Mouse (Mus musculus) cerebellum, postnatal 25 days (tissue): ENCODE measurements around the gene Cebpz.

ENCODE experiments used
- DNase-seq, 2 experiments: peaks; one replicate each; pipeline ENCODE4 v3.0.0; 2021; ENCODE audit warnings: mixed read lengths in 2 of 2

Gene Cebpz

GRCm38 (mm10) chr17:78895394-78895793 is 41.5 kb downstream of the Cebpz start:
- peak in 1 of 2 experiments; percentile 34 for DNase-seq

GRCm38 (mm10) chr17:78894991-78895390 is 41.9 kb downstream of the Cebpz start:
- no peak for DNase-seq

- DNase-seq: no peak
Observed at GRCm38 (mm10) chr17:78891020-78891419, 45.8 kb downstream of the Cebpz start.

DNA sequence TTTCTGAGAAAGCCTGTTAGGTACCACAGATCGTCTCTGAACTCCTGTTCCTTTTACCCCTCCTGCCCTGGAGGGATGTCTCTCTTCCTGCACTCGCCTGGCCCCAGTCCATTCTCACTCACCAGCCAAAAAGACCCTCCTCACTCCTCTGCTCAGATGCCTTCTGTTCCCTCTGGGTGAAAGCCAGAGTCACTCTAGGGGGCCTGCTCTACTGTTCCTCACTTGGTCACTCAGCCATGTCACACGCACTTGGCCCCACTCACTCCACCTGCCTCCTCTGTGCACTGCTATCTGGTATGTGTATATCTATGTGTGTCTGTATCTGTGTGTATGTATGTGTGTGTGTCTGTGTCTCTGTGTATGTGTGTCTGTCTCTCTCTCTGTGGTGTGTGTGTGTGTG is 47.7 kb downstream of the Cebpz start:
- peak; percentile 61 to 72 for DNase-seq

- DNase-seq: peak; percentile 38 to 43
Observed at GRCm38 (mm10) chr17:78888554-78888953, 48.3 kb downstream of the Cebpz start.

DNA sequence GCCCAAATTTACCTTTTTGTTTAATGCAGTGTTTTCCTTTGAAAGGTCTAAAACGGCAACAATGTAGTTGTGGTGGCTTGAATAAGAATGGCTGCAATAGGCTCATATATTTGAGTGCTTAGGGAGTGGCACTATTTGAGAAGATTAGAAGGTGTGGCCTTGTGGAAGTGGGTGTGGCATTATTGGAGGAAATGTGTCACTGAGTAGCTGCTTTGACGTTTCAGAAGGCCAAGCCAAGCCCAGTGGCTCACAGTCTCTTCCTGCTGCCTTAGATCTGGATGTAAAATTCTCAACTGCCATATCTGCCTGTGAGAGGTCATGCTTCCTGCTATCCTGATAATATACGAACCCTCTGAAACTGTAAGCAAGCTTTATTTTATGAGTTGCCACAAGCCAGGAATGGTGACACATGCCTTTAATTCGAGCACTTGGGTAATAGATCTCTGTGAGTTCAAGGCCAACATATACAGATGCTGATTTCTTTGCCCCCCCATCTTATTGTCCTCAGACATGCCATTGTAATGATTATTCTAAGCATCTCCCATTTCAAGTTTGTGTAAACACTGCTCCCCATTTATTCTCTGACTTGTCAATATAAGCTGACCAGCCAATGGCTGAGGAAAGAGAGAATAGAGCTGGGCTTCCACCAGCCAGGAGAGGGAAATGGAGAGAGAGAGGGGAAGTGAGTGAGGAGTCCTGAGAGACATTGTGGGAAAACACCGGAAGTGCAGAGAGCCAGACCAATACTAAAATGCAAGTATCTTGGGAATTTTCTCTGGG is 51.4 kb downstream of the Cebpz start:
- DNase-seq: no peak

DNA sequence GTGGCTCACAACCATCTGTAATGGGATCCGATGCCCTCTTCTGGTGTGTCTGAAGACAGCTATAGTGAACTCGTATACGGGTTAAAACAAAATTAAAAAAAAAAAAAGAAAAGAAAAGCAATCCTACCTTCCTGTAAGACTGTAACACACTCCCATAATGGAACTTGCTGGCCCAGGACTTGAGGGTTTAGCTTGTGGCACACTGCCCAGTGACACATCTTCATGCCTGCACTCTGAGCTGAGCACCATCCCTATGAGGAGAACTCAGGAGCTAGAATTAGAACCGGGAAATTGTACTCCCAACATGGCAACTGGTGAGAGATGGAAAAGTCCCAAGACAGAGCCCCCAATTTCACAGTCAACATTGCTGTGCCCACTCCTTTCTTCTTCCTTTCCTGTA is 53.6 kb downstream of the Cebpz start:
- DNase-seq: no peak

GRCm38 (mm10) chr17:78882401-78883112 is 54.3 kb downstream of the Cebpz start, which contains the start of gene Eif2ak2:
Gene Eif2ak2 (minus strand): TSS chr17:78882573.
- DNase-seq: peak; percentile 69 to 79

- peak in 1 of 2 experiments; percentile 19 for DNase-seq
Observed at GRCm38 (mm10) chr17:78881878-78882304, 55.0 kb downstream of the Cebpz start.

DNA sequence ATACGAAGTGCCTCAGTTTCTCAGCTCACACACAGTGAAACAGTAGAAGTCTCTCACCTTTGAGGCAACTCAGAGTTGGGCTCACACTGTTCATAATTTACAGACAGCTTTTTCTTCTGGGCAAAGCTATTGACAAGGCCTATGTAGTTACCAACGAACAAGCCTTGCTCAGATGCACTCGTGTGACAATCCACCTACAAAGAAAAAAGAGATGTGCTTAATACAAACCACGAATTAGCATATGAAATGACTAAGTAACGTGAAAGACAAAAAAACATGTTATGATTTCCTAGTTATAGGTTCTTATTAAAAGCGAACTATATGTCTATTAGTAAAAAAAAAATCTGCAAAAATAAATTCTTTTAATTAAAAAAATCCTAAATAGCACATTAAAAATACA is 63.0 kb downstream of the Cebpz start:
- no peak for DNase-seq
